Mouse (Mus musculus): ENCODE data around the gene Atxn7l1.

Gene Atxn7l1

GRCm38 (mm10) chr12:33332796-33333195 lies 185.3 kb downstream of the Atxn7l1 start:
- DNase-seq, result no peak

GRCm38 (mm10) chr12:33333914-33334313 lies 186.4 kb downstream of the Atxn7l1 start:
- DNase-seq, result peak; percentile 91

GRCm38 (mm10) chr12:33334511-33334910 lies 187.0 kb downstream of the Atxn7l1 start:
- no peak for DNase-seq

GRCm38 (mm10) chr12:33334951-33335350 lies 187.5 kb downstream of the Atxn7l1 start:
- no peak for DNase-seq

- no peak for DNase-seq
Observed at GRCm38 (mm10) chr12:33335410-33335809, 187.9 kb downstream of the Atxn7l1 start.

- DNase-seq, result no peak
Observed at GRCm38 (mm10) chr12:33336561-33337125, 189.2 kb downstream of the Atxn7l1 start.

- no peak for DNase-seq
Observed at GRCm38 (mm10) chr12:33337289-33337688, 189.8 kb downstream of the Atxn7l1 start.

- DNase-seq, result no peak
Observed at GRCm38 (mm10) chr12:33338170-33338569, 190.7 kb downstream of the Atxn7l1 start.

GRCm38 (mm10) chr12:33339822-33340221 lies 192.3 kb downstream of the Atxn7l1 start:
- DNase-seq, result no peak

GRCm38 (mm10) chr12:33340698-33341097 lies 193.2 kb downstream of the Atxn7l1 start:
- DNase-seq, result no peak

- DNase-seq, result no peak
Observed at GRCm38 (mm10) chr12:33341351-33341892, 193.9 kb downstream of the Atxn7l1 start.

GRCm38 (mm10) chr12:33344970-33345772 lies 197.7 kb downstream of the Atxn7l1 start:
- DNase-seq, result no peak

- DNase-seq, result no peak
Observed at GRCm38 (mm10) chr12:33345773-33346435, 198.4 kb downstream of the Atxn7l1 start.

GRCm38 (mm10) chr12:33352671-33353070 lies 205.2 kb downstream of the Atxn7l1 start:
- DNase-seq, result no peak

- no peak for DNase-seq
Observed at GRCm38 (mm10) chr12:33358345-33358744, 210.9 kb downstream of the Atxn7l1 start.

GRCm38 (mm10) chr12:33359209-33359608 lies 211.7 kb downstream of the Atxn7l1 start:
- DNase-seq, result no peak

GRCm38 (mm10) chr12:33359878-33360482 lies 212.5 kb downstream of the Atxn7l1 start:
- no peak for DNase-seq

- DNase-seq, result peak; percentile 42
Observed at GRCm38 (mm10) chr12:33360729-33361128, 213.2 kb downstream of the Atxn7l1 start.

GRCm38 (mm10) chr12:33364511-33364910 lies 217.0 kb downstream of the Atxn7l1 start:
- no peak for DNase-seq

GRCm38 (mm10) chr12:33365133-33365532 lies 217.6 kb downstream of the Atxn7l1 start:
- DNase-seq, result no peak

- DNase-seq, result no peak
Observed at GRCm38 (mm10) chr12:33369555-33369954, 222.1 kb downstream of the Atxn7l1 start.

- peak; percentile 89 for DNase-seq
Observed at GRCm38 (mm10) chr12:33379624-33380445, 232.3 kb downstream of the Atxn7l1 start.

All from kidney, adult 9 months (tissue).